Mouse (Mus musculus) CH12.LX (cell line): ENCODE results near the gene Dbt. TPM values are rescaled to one million over a fixed set of nuclear protein-coding genes. Genes with fewer than 3 reads are reported as not detected.

ENCODE experiments used
- DNase-seq: peaks from one replicate; pipeline ENCODE4 v3.0.0-alpha.2; 2013; ENCODE audit errors: extremely low read depth
- H3K27ac ChIP-seq: 2 replicates; pipeline ENCODE4 v1.5.1; 2012; ENCODE audit warnings: low read depth, mild to moderate bottlenecking, control low read depth, moderate library complexity; ENCODE audit not compliant: insufficient read depth
- H3K27me3 ChIP-seq: replicated peaks from 2 replicates; pipeline ENCODE3; 2012; ENCODE audit warnings: inconsistent platforms
- H3K36me3 ChIP-seq, 2 experiments: replicated peaks in 1 of 2; 2 replicates each; pipeline versions ENCODE3 to v1.6.1; 2012; ENCODE audit warnings: inconsistent platforms in 1 of 2, low read length in 1 of 2, mild to moderate bottlenecking in 1 of 2, mixed read lengths in 1 of 2, moderate library complexity in 1 of 2; ENCODE audit not compliant: control insufficient read depth in 1 of 2, insufficient read depth in 1 of 2
- H3K4me1 ChIP-seq, 2 experiments: 2 replicates each; pipeline ENCODE4 v1.6.1; 2012; ENCODE audit warnings: inconsistent platforms in 1 of 2, moderate library complexity in 1 of 2; ENCODE audit not compliant: insufficient read depth in 2 of 2, control insufficient read depth in 1 of 2
- H3K4me2 ChIP-seq: 2 replicates; pipeline ENCODE4 v1.6.1; 2012; ENCODE audit warnings: low read depth, mild to moderate bottlenecking, control low read depth; ENCODE audit not compliant: poor library complexity, insufficient read depth, severe bottlenecking
- H3K4me3 ChIP-seq, 3 experiments: fragments of 150-350 bp in 1 of 3; sonication (generic) in 1 of 3; replicated peaks in 1 of 3; 2 replicates each; pipeline versions ENCODE3 to v1.5.1; 2011 to 2012; ENCODE audit warnings: low read depth in 2 of 3, low read length in 2 of 3, mild to moderate bottlenecking in 2 of 3, moderate library complexity in 2 of 3, control low read depth in 1 of 3, improper control_type of control experiment in 1 of 3, inconsistent platforms in 1 of 3, mixed read lengths in 1 of 3; ENCODE audit not compliant: poor library complexity in 1 of 3
- H3K79me2 ChIP-seq: replicated peaks from 2 replicates; pipeline ENCODE4 v1.6.1; 2012; ENCODE audit warnings: mild to moderate bottlenecking, moderate library complexity; ENCODE audit not compliant: control insufficient read depth, poor library complexity, insufficient read depth, severe bottlenecking; ENCODE audit errors: extremely low read depth
- H3K9ac ChIP-seq: 2 replicates; pipeline ENCODE4 v1.6.1; 2012; ENCODE audit warnings: low read depth, mild to moderate bottlenecking, control low read depth, moderate library complexity; ENCODE audit not compliant: insufficient read depth
- H3K9me3 ChIP-seq: replicated peaks from 2 replicates; pipeline ENCODE3; 2012; ENCODE audit warnings: low read length, inconsistent platforms, mixed read lengths
- BHLHE40 ChIP-seq: IDR thresholded peaks from 2 replicates; pipeline ENCODE4 v1.6.1; 2011; ENCODE audit warnings: mild to moderate bottlenecking, low read depth, low read length, improper control_type of control experiment
- CHD1 ChIP-seq: IDR thresholded peaks from 2 replicates; pipeline ENCODE4 v1.6.1; 2012; ENCODE audit warnings: low read depth, low read length, improper control_type of control experiment, inconsistent platforms
- CHD2 ChIP-seq: IDR thresholded peaks from 2 replicates; pipeline ENCODE4 v1.6.1; 2011; ENCODE audit warnings: low read length, improper control_type of control experiment
- CTCF ChIP-seq, 2 experiments: IDR thresholded peaks in 1 of 2; conservative IDR thresholded peaks in 1 of 2; 2 replicates each; pipeline ENCODE4 v1.5.1; 2011 to 2012; ENCODE audit warnings: low read depth in 2 of 2, low read length in 2 of 2, improper control_type of control experiment in 1 of 2, inconsistent platforms in 1 of 2, mild to moderate bottlenecking in 1 of 2, moderate library complexity in 1 of 2
- E2F4 ChIP-seq: IDR thresholded peaks from 2 replicates; pipeline ENCODE4 v1.6.1; 2011; ENCODE audit warnings: low read depth, low read length, improper control_type of control experiment; ENCODE audit not compliant: insufficient replicate concordance
- ELF1 ChIP-seq: IDR thresholded peaks from 2 replicates; pipeline ENCODE4 v1.6.1; 2014; ENCODE audit warnings: low read depth, mild to moderate bottlenecking, inconsistent platforms, low read length, improper control_type of control experiment
- EP300 ChIP-seq: IDR thresholded peaks from 2 replicates; pipeline ENCODE4 v1.6.1; 2011; ENCODE audit warnings: low read length, improper control_type of control experiment
- ETS1 ChIP-seq: conservative IDR thresholded peaks from 2 replicates; pipeline ENCODE4 v1.6.1; 2012; ENCODE audit warnings: low read depth, mild to moderate bottlenecking, inconsistent platforms, low read length, improper control_type of control experiment, moderate library complexity
- GABPA ChIP-seq: IDR thresholded peaks from 2 replicates; pipeline ENCODE4 v1.6.1; 2012; ENCODE audit warnings: low read depth, low read length, improper control_type of control experiment, inconsistent platforms; ENCODE audit not compliant: insufficient replicate concordance
- HCFC1 ChIP-seq: IDR thresholded peaks from 2 replicates; pipeline ENCODE4 v1.6.1; 2012; ENCODE audit warnings: low read depth, mild to moderate bottlenecking, inconsistent platforms, low read length, improper control_type of control experiment
- IRF4 ChIP-seq: IDR thresholded peaks from 2 replicates; pipeline ENCODE4 v1.6.1; 2014; ENCODE audit warnings: low read depth, mild to moderate bottlenecking, inconsistent platforms, low read length, improper control_type of control experiment
- JUN ChIP-seq: IDR thresholded peaks from 2 replicates; pipeline ENCODE4 v1.6.1; 2011; ENCODE audit warnings: low read depth, mild to moderate bottlenecking, low read length, improper control_type of control experiment, moderate library complexity; ENCODE audit not compliant: insufficient read depth
- JUND ChIP-seq: conservative IDR thresholded peaks from 2 replicates; pipeline ENCODE4 v1.6.1; 2011; ENCODE audit warnings: low read depth, low read length, improper control_type of control experiment
- KAT2A ChIP-seq: IDR thresholded peaks from 2 replicates; pipeline ENCODE4 v1.6.1; 2012; ENCODE audit warnings: low read length, improper control_type of control experiment, inconsistent platforms; ENCODE audit not compliant: insufficient replicate concordance
- MAFK ChIP-seq: IDR thresholded peaks from 2 replicates; pipeline ENCODE4 v1.6.1; 2011; ENCODE audit warnings: low read length, improper control_type of control experiment; ENCODE audit not compliant: insufficient replicate concordance
- MAX ChIP-seq: IDR thresholded peaks from 2 replicates; pipeline ENCODE4 v1.6.1; 2011; ENCODE audit warnings: low read length, improper control_type of control experiment
- MAZ ChIP-seq: IDR thresholded peaks from 2 replicates; pipeline ENCODE4 v1.6.1; 2012; ENCODE audit warnings: low read depth, mild to moderate bottlenecking, inconsistent platforms, low read length, improper control_type of control experiment, moderate library complexity
- MEF2A ChIP-seq: IDR thresholded peaks from 2 replicates; pipeline ENCODE4 v1.6.1; 2014; ENCODE audit warnings: low read depth, mild to moderate bottlenecking, inconsistent platforms, low read length, improper control_type of control experiment, borderline replicate concordance
- MXI1 ChIP-seq: IDR thresholded peaks from 2 replicates; pipeline ENCODE4 v1.6.1; 2011; ENCODE audit warnings: mild to moderate bottlenecking, low read depth, low read length, improper control_type of control experiment
- MYC ChIP-seq: IDR thresholded peaks from 2 replicates; pipeline ENCODE4 v1.6.1; 2011; ENCODE audit warnings: low read depth, mild to moderate bottlenecking, improper control_type of control experiment, low read length
- NELFE ChIP-seq: IDR thresholded peaks from 2 replicates; pipeline ENCODE4 v1.6.1; 2011; ENCODE audit warnings: low read depth, low read length, improper control_type of control experiment
- NRF1 ChIP-seq: IDR thresholded peaks from 2 replicates; pipeline ENCODE4 v1.6.1; 2014; ENCODE audit warnings: low read depth, mild to moderate bottlenecking, inconsistent platforms, low read length, improper control_type of control experiment, moderate library complexity
- PAX5 ChIP-seq: IDR thresholded peaks from 2 replicates; pipeline ENCODE4 v1.6.1; 2012; ENCODE audit warnings: low read length, inconsistent platforms, mixed read lengths
- POLR2A ChIP-seq: IDR thresholded peaks from 2 replicates; pipeline ENCODE4 v1.6.1; 2011; ENCODE audit warnings: low read depth, mild to moderate bottlenecking, improper control_type of control experiment, low read length
- POLR2AphosphoS2 ChIP-seq: IDR thresholded peaks from 2 replicates; pipeline ENCODE4 v1.6.1; 2011; ENCODE audit warnings: low read depth, low read length, improper control_type of control experiment
- RAD21 ChIP-seq: IDR thresholded peaks from 2 replicates; pipeline ENCODE4 v1.6.1; 2011; ENCODE audit warnings: low read depth, mild to moderate bottlenecking, low read length, improper control_type of control experiment, moderate library complexity
- RCOR1 ChIP-seq: conservative IDR thresholded peaks from 2 replicates; pipeline ENCODE4 v1.6.1; 2012; ENCODE audit warnings: low read depth, mild to moderate bottlenecking, inconsistent platforms, low read length, improper control_type of control experiment
- SIN3A ChIP-seq: IDR thresholded peaks from 2 replicates; pipeline ENCODE4 v1.6.1; 2012; ENCODE audit warnings: low read length, improper control_type of control experiment, inconsistent platforms
- SMC3 ChIP-seq: IDR thresholded peaks from 2 replicates; pipeline ENCODE4 v1.6.1; 2011; ENCODE audit warnings: low read depth, low read length, improper control_type of control experiment
- TBP ChIP-seq: conservative IDR thresholded peaks from 2 replicates; pipeline ENCODE4 v1.6.1; 2011; ENCODE audit warnings: low read depth, low read length, improper control_type of control experiment
- TCF12 ChIP-seq: IDR thresholded peaks from 2 replicates; pipeline ENCODE4 v1.6.1; 2014; ENCODE audit warnings: low read depth, mild to moderate bottlenecking, inconsistent platforms, low read length, improper control_type of control experiment
- UBTF ChIP-seq: IDR thresholded peaks from 2 replicates; pipeline ENCODE4 v1.6.1; 2012; ENCODE audit warnings: low read depth, mild to moderate bottlenecking, inconsistent platforms, low read length, improper control_type of control experiment, moderate library complexity
- USF1 ChIP-seq: IDR thresholded peaks from 2 replicates; pipeline ENCODE4 v1.6.1; 2014; ENCODE audit warnings: low read depth, mild to moderate bottlenecking, inconsistent platforms, low read length, improper control_type of control experiment
- USF2 ChIP-seq: conservative IDR thresholded peaks from 2 replicates; pipeline ENCODE4 v1.6.1; 2011; ENCODE audit warnings: low read depth, low read length, improper control_type of control experiment
- ZC3H11A ChIP-seq: IDR thresholded peaks from 2 replicates; pipeline ENCODE4 v1.6.1; 2012; ENCODE audit warnings: low read depth, mild to moderate bottlenecking, inconsistent platforms, low read length, improper control_type of control experiment
- ZKSCAN1 ChIP-seq: IDR thresholded peaks from 2 replicates; pipeline ENCODE4 v1.6.1; 2012; ENCODE audit warnings: low read depth, inconsistent platforms, low read length, improper control_type of control experiment, borderline replicate concordance
- ZMIZ1 ChIP-seq: IDR thresholded peaks from 2 replicates; pipeline ENCODE4 v1.6.1; 2012; ENCODE audit warnings: low read depth, mild to moderate bottlenecking, inconsistent platforms, low read length, improper control_type of control experiment
- ZNF384 ChIP-seq: IDR thresholded peaks from 2 replicates; pipeline ENCODE4 v1.6.1; 2012; ENCODE audit warnings: low read depth, low read length, improper control_type of control experiment, inconsistent platforms
- dilution Hi-C: fragments of 300-500 bp; cut with MboI; formaldehyde crosslinking; loops from 2 replicates; pipeline ENCODE4 v1.14.3; 2020; ENCODE audit warnings: low sequenced_read_pairs; ENCODE audit not compliant: extremely low pct_unique_long_range_greater_than_20kb, extremely low pct_ligation_motif_present
- in situ Hi-C: fragments of 300-500 bp; cut with MboI; formaldehyde crosslinking; loops from 3 replicates; pipeline ENCODE4 v1.14.3; 2019; ENCODE audit warnings: low sequenced_read_pairs, low pct_ligation_motif_present, low pct_unique_long_range_greater_than_20kb, mixed read lengths
- polyA plus RNA-seq: library from polyadenylated mRNA; unstranded; fragments of >175 nt; gene quantifications from 2 replicates; pipeline ENCODE4 v1.2.1, GENCODE M21; 2012; ENCODE audit warnings: low read depth; ENCODE audit not compliant: insufficient read length
- total RNA-seq, 2 experiments: library from RNA; depleted of rRNA; stranded (reverse); fragments of 300-350 nt in 1 of 2; fragments of >200 nt in 1 of 2; gene quantifications; 2 replicates each; pipeline ENCODE4 v1.2.3; 2012 to 2014

Gene Dbt
- total and polyA plus RNA-seq, 3 experiments = 11.2 to 21.3 (median 20.4) TPM

GRCm38 (mm10) chr3:116594076-116594727 lies 81.3 kb downstream of the Dbt start:
- peaks cover 0 to 20% of the 10 kb centered on the region in 2 experiments; a peak in 2 of 4 replicates for H3K4me1 ChIP-seq
- H3K9me3 ChIP-seq = no peaks in the 10 kb centered on the region
- dilution Hi-C loops = no loop called here
- peak overlapping the region; percentile 54 for H3K9ac ChIP-seq
- in situ Hi-C loops = loop anchor here (10.0 to 25.0 kb wide), 2 partner anchors 141 to 257 kb away; no protein-coding TSS in a partner anchor
- peak; percentile 58 for DNase-seq
- H3K27me3 ChIP-seq = no peaks in the 10 kb centered on the region
- H3K4me3 ChIP-seq = peak overlapping the region; percentile 65 to 91 (median 72)
- no peak overlapping the region for H3K4me2 ChIP-seq
- H3K36me3 ChIP-seq = peaks cover 19 to 48% of the 10 kb centered on the region in 2 experiments
- TF ChIP-seq EP300 = 0 out of 2 replicates have a peak, but pooled peaks have one; percentile 6
- no peak for TF ChIP-seq POLR2A
- TF ChIP-seq CHD1 = peak; percentile 80; the same call in 1 of the 2 replicates
- no peak; the same call in 1 of the 2 replicates for TF ChIP-seq MYC
- no peak for TF ChIP-seq ELF1
- TF ChIP-seq MAFK = no peak
- TF ChIP-seq USF1 = no peak
- TF ChIP-seq JUN = no peak
- TF ChIP-seq ZKSCAN1 = no peak
- TF ChIP-seq SMC3 = peak; percentile 22; the same call in 1 of the 2 replicates
- no peak for TF ChIP-seq USF2
- TF ChIP-seq ETS1 = no peak
- TF ChIP-seq MXI1 = no peak
- TF ChIP-seq ZNF384 = no peak
- TF ChIP-seq TCF12 = no peak
- TF ChIP-seq GABPA = no peak
- TF ChIP-seq TBP = no peak
- no peak for TF ChIP-seq RCOR1
- TF ChIP-seq UBTF = no peak
- TF ChIP-seq SIN3A = no peak
- TF ChIP-seq POLR2AphosphoS2 = no peak
- no peak for TF ChIP-seq MAX
- no peak for TF ChIP-seq JUND
- no peak for TF ChIP-seq CHD2
- TF ChIP-seq NRF1 = no peak
- TF ChIP-seq CTCF (conservative IDR thresholded peaks at IDR 0.05 in 1 of 2, IDR thresholded peaks at IDR 0.05 in 1 of 2; ENCODE audit: low read depth in 2 of 2, low read length in 2 of 2) = peak in 1 of 2 experiments; percentile 46; a peak in 2 of 4 replicates
- TF ChIP-seq MEF2A = no peak
- TF ChIP-seq MAZ = no peak; the same call in 1 of the 2 replicates
- TF ChIP-seq HCFC1 = no peak
- TF ChIP-seq PAX5 = no peak
- peak; percentile 20 for TF ChIP-seq RAD21
- TF ChIP-seq KAT2A = no peak
- no peak for TF ChIP-seq NELFE
- no peak for TF ChIP-seq IRF4
- no peak for TF ChIP-seq E2F4
- TF ChIP-seq ZC3H11A = no peak
- no peak; the same call in 1 of the 2 replicates for TF ChIP-seq BHLHE40
- TF ChIP-seq ZMIZ1 = no peak
- H3K79me2 ChIP-seq = peaks cover 33% of the 10 kb centered on the region
- peak overlapping the region; percentile 54 for H3K27ac ChIP-seq
